Mouse (Mus musculus): ENCODE data around the gene Trim30c.

DNA sequence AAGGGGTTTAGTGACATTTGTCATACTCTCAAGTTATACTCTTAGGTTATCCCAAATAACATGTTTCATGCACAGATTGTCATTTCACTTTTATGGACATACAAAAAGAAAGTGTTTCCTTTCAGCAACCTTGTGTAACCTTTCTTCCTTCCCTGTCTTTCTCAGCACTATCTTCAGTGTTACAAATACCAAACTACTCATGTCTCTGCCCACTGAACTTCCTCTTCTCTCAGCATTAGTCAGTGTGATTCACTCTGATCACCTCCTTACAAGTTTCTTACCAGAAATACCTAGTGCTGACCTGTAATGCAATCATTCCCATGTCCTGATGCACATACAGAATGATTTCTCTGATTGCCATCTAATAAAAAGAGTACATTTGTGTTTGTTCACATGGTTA lies 34.3 kb downstream of the Trim30c start:
- TF ChIP-seq POLR2A (IDR thresholded peaks at IDR 0.05; ENCODE audit: borderline replicate concordance, extremely low read depth, low read depth, low read length) = no peak
- no peak for TF ChIP-seq CTCF (IDR thresholded peaks at IDR 0.05; ENCODE audit: insufficient read depth, low read length)

All from lung, adult 2 months (tissue).